Mouse (Mus musculus): ENCODE results near the gene Olfr1458. TPM values are rescaled to one million over a fixed set of nuclear protein-coding genes. Genes with fewer than 3 reads are reported as not detected.

The Olfr1458 gene
- polyA plus RNA-seq (2017; shearing (Covaris generic)), result not detected

GRCm38 (mm10) chr19:13106675-13107074 lies at the start of gene Olfr1458:
Olfr1458 (minus strand) TSS chr19:13106775.

GRCm38 (mm10) chr19:13149449-13149848 lies 42.9 kb upstream of the Olfr1458 start, which contains the start of gene Olfr1459:
Olfr1459 (minus strand) TSS chr19:13149549.

GRCm38 (mm10) chr19:13097791-13098190 lies 8.8 kb downstream of the Olfr1458 start, which contains the start of gene Olfr1457:
Olfr1457 (minus strand) TSS chr19:13097891.

GRCm38 (mm10) chr19:13060310-13060709 lies 46.3 kb downstream of the Olfr1458 start, which contains the start of gene Olfr1454:
Olfr1454 (plus strand) TSS chr19:13060610.

Other genes starting within 250 kb of the Olfr1458 start
- 0.22 TPM for gene Olfr1444, start 249.5 kb downstream of the Olfr1458 start, polyA plus RNA-seq (2017; shearing (Covaris generic))
- not detected for gene Olfr1445, start 222.9 kb downstream of the Olfr1458 start, polyA plus RNA-seq (2017; shearing (Covaris generic))
- gene Olfr1446, start 213.3 kb downstream of the Olfr1458 start, polyA plus RNA-seq (2017; shearing (Covaris generic)), result not detected
- gene Olfr1447, start 203.0 kb downstream of the Olfr1458 start, polyA plus RNA-seq (2017; shearing (Covaris generic)), result not detected
- gene Olfr1448, start 182.4 kb downstream of the Olfr1458 start, polyA plus RNA-seq (2017; shearing (Covaris generic)), result not detected
- not detected for gene Olfr1449, start 175.9 kb downstream of the Olfr1458 start, polyA plus RNA-seq (2017; shearing (Covaris generic))
- not detected for gene Olfr1450, start 156.5 kb downstream of the Olfr1458 start, polyA plus RNA-seq (2017; shearing (Covaris generic))
- gene Olfr1451, start 111.8 kb downstream of the Olfr1458 start, polyA plus RNA-seq (2017; shearing (Covaris generic)), result not detected
- not detected for gene Olfr1453, start 78.4 kb downstream of the Olfr1458 start, polyA plus RNA-seq (2017; shearing (Covaris generic))
- not detected for gene Olfr1454, start 46.2 kb downstream of the Olfr1458 start, polyA plus RNA-seq (2017; shearing (Covaris generic))
- gene Olfr1457, start 8.9 kb downstream of the Olfr1458 start, polyA plus RNA-seq (2017; shearing (Covaris generic)), result not detected
- gene Olfr1459, start 42.8 kb upstream of the Olfr1458 start, polyA plus RNA-seq (2017; shearing (Covaris generic)), result not detected
- gene Olfr1461, start 56.2 kb upstream of the Olfr1458 start, polyA plus RNA-seq (2017; shearing (Covaris generic)), result not detected
- gene Olfr1462, start 79.0 kb upstream of the Olfr1458 start, polyA plus RNA-seq (2017; shearing (Covaris generic)), result not detected
- not detected for gene Olfr1463, start 124.6 kb upstream of the Olfr1458 start, polyA plus RNA-seq (2017; shearing (Covaris generic))
- gene Olfr1465, start 208.8 kb upstream of the Olfr1458 start, polyA plus RNA-seq (2017; shearing (Covaris generic)), result not detected
- gene Olfr1466, start 232.1 kb upstream of the Olfr1458 start, polyA plus RNA-seq (2017; shearing (Covaris generic)), result not detected